Mouse (Mus musculus) ES-E14 (cell line): Measurements from ENCODE around the gene Srek1ip1.

Experiments
- CHD2 ChIP-seq: IDR thresholded peaks from 2 replicates; pipeline ENCODE4 v1.6.1; 2014; ENCODE audit warnings: mild to moderate bottlenecking, low read depth, low read length, inconsistent platforms
- HCFC1 ChIP-seq: IDR thresholded peaks from 2 replicates; pipeline ENCODE4 v1.6.1; 2012; ENCODE audit warnings: low read length, inconsistent platforms, borderline replicate concordance; ENCODE audit not compliant: insufficient read depth
- MAFK ChIP-seq: IDR thresholded peaks from 2 replicates; pipeline ENCODE4 v1.6.1; 2014; ENCODE audit warnings: mild to moderate bottlenecking, low read depth, low read length, inconsistent platforms; ENCODE audit not compliant: insufficient read depth
- ZC3H11A ChIP-seq: IDR thresholded peaks from 2 replicates; pipeline ENCODE4 v1.6.1; 2012; ENCODE audit warnings: low read depth, mild to moderate bottlenecking, inconsistent platforms, low read length, borderline replicate concordance
- ZNF384 ChIP-seq: IDR thresholded peaks from 2 replicates; pipeline ENCODE4 v1.6.1; 2012; ENCODE audit warnings: low read depth, low read length, inconsistent platforms

- TF ChIP-seq ZC3H11A (no peak), MAFK (no peak), ZNF384 (no peak), HCFC1 (no peak), CHD2 (no peak)
Measured at GRCm38 (mm10) chr13:104821192-104821591, 28.9 kb downstream of the Srek1ip1 start.
